Mouse (Mus musculus): ENCODE results near the gene Prkar1b.

The Prkar1b gene

DNA sequence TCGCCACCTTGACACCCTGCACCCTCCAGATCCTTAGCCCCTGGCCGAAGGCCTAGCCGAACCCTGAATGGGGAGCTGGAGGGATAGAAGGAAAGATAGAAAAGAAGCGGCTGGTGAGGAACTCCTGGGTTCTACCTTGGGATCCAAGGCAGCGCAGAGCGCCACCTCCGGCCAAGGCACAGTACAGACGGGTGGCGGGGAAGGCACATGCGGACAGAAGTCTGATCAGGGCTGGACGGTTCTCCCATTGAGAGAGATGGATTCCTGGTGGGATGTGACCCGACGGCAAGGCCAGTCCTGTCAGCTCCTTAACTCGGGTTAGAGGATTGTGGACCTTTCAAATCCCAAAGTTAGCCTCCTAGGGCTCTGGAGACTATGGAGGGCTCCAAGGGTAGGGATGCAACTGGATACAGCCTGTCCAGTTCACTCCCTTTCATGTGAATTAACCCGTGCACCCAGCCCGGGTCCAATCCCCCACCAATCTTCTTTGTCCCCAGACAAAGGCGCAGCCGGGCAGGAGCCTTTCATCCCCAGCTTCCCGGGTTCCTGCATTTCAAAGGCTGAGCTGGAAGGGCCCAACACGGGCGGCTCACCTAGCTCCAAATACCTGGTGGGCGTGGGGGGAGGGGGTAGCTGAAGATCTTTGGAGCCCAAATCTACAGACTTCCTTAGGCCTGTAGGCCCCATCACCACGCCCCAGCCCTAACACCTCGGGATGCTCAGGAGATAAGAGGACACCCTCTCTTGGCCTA is 153.3 kb downstream of the Prkar1b start:
- no peak for DNase-seq

DNA sequence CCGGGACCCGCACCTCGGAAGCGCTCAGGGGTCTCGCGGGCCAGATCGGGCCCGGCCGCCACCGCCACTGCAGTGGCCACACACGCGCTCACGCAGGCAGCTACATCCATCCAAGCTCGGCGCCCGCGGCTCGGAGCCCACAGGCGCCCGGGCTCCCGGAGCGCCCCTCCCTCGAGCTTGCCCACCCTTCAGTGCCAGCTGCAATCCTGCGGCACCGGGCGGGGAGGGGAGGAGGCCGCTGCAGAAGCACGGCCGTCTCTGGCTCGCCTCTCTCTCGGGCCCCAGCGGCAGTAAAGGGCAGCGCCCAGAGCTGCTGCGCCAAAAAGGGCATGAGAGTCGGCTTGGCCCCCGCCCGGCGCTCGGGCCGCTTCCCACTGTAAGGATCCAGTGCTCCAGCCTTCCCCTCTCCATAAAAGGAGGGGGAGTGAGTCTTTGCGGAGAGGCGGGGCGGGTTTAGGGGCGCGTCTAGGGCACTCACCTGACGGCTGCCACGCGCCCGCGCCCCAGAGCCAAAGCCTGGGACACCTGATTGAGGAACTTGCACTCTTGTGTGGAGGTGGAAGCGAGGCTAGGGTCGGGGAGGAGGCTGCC is 154.0 kb downstream of the Prkar1b start:
- DNase-seq, result peak; percentile 27

DNA sequence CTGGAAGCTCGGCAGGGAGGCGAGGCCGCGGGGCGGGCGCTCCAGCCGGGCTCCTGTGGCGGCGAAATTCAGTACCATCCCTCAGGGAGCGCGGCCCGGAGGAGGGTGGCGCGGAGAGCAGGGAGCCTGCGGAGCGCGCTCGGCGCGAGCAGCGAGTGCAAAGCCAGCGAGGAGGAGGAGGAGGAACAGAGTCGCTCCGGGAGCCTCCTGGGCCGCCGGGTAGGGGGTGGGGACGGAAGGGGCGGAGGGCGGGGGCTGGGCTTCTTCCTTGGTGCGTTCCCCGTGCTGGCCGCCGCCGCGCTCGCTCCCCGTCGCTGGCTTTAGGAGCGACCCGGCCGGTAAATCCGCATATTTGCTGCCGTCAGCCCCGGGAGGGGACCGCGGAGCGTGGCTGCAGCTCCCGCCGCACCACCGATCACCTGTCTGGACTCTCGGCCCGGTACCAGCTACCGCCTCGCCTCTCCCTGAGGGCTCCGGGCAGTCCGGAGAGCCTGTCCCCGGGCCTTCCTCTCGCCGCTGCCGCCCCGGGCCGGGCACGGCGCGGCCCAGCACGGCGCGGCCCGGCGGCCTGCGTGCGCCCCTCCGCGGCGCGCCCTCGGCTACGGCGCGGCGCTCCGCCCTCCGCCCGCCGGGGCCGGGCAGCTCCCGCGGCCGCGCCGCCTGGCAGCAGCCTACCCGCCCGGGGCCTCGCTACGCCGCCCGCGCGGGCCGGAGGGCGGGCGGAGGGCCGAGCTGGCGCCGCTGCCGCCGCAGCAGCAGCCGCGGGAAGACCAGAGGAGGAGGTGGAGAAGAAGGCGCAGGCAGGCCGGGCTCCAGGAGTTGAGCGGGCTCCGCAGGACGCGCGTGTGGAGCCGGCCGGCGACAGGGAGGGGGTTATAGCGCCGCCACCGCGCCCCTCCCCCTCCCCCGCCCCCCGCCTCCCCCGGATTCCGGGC is 154.7 kb downstream of the Prkar1b start:
- DNase-seq, result peak; percentile 37

DNA sequence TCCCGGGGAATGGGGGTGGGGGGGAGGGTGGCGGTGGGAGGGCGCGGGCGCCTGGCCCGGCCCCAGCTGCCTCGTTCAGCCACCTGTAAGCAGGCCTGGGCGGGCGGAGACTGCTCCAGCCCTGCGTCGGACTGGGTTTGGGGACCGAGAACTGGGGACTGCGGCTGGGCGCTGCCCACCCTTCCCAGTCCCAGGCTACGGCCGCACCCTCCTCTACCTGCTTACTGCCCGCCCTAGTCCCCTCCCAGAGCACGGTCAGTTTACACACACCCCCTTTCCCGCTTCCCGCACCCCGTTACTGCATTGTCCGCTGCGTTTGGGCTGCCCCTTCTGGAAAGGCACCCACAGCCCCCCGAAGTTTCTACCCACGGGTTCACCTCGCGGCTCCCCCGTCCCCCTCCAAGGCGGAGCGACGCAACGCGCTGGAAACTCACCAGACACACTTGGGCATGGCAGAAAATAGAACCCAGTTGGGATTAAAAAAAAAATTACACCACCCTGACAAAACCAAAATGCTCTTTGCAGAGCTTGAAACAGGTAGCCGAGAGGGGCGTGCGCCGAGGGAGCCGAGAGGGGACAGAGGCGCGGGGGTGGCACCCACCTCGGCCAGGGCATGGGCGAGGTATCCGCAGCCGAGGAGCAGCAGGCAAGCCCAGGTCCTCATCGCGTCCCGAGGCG is 155.6 kb downstream of the Prkar1b start:
- no peak for DNase-seq

DNA sequence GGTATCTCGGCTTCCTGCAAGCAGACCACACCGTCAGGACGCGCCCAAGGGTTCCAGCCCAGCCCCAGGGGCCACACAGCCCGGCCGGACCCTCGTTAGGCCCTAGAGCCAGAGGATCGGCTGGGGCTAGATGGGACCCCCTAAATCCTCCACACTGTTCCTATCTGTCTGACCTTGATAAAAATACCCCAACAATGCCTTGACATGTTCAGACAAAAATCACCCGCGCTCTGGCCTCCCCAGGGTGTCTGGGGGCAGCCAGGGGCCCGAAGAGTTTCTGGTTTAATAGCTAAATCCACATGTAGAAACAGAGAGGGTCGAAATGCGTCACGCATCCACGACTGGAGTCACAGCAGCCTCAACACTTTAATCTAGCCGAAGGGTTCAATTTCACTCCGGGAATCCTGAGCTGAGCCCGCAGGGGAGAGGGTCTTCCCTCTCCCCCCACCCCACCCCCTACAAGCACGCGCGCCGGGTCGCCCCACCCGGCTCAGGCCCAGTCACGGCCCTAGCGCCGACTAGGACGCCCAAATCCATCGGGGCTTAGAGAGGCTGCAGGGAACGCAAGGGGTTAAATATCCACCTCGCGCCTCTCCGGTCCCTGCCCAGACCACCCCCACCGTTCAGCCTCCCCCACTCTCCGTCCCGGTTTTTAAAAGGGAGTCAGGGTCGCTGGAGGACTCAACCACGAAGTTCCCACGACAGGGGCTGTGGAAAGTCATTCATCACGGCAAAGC is 156.3 kb downstream of the Prkar1b start:
- DNase-seq, result no peak

DNA sequence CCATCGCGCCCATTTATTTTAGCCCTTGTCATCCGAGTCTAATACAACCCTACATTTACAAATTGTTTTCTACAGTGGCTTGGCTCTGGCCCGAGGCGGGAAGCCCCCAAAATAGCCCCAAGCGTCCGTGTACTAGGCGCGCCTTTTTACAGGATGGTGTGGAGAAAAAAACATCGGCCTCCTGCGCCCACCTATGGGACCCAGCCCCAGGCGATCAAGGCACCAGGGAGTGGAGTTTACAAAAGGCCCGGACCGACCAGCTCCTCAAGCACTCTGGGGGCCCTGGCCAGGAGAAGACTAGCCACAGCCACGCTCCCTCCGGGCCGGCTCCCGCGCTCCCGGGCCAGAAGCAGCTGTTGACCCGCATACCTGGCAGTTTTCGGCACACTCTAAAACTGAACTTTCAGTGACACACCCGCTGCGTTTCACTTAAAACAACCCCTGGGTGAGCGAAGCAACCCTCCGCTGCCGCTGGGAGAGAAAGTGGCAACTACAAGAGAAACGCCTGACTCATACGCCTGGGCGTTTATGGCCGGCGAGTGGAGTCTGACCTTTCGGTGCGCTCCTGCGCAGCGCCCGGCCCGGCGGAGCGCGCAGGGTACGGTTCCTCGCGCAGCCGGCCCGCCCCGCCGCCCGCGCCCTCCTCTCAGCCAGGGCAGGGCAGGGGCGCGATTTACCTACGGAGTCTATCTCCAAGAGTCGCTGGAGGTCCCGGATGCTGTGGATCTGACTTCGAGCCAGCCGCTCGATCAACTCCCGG is 157.0 kb downstream of the Prkar1b start:
- DNase-seq, result no peak

DNA sequence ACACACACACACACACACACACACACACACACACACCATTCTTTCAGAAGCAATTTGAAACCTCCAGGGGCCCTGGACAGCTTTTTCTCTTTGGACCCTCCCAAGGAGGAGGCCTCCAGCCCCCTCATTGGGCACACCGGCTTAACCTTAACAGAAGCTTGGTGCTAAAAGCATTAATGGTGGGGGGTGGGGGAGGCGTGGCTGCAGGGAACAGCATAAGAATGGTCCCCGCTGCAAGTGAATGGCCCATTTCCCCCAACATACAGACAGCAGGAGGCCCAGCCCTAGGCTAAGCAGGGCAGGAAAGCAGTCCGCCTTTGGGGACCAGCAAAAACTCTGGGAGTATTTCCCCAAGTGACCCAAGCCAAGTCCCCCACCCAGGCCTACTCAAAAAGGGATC is 158.1 kb downstream of the Prkar1b start:
- DNase-seq, result no peak

DNA sequence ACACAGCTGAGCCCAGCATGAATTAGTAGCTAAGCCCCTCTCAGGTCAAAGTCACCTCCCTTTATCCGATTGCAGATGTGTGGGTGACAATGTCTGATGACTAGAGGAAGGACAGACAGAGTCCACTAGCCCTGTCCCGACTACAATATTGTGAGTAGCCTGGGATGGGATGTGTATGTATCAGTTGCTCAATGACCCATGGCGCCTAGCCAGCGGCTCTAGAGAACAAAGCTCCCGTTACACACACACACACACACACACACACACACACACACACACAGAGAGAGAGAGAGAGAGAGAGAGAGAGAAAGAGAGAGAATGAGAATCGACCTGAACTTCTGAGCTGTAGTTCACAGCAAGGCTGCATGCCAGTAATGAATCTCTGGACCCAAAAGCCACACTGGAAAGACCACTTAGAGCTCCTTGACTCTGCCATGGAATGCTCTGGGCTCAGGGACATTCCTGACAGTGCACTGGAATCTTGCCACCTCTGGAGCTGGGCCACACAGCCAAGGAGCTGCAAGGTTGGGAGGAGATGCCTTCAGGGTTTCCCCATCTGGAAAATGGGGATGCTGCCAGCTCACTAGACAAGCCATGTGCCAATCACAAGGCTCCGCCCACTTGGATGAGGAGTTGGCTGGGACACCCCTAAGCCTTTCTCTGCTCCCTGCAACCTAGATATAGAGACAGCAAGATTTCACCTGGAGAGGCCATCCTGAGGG is 159.0 kb downstream of the Prkar1b start:
- no peak for DNase-seq

DNA sequence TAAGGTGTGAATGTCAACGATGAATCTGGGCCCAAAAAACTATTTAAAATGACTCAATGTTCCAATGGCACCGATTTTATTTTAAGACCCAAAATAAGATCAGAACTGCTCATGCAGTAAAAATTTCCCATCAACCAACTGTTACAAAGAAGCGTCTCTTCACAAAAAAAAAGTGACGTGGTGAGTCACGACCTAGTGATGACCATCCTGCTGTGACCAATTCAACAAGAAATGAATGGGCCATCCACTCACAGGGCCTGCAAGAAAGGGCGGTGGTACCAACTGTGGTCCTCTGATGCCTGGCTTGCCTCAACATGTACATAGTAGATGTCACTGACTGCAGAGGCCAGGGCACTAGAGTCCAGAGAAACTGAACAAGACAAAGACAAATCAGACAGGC is 160.2 kb downstream of the Prkar1b start:
- no peak for DNase-seq

DNA sequence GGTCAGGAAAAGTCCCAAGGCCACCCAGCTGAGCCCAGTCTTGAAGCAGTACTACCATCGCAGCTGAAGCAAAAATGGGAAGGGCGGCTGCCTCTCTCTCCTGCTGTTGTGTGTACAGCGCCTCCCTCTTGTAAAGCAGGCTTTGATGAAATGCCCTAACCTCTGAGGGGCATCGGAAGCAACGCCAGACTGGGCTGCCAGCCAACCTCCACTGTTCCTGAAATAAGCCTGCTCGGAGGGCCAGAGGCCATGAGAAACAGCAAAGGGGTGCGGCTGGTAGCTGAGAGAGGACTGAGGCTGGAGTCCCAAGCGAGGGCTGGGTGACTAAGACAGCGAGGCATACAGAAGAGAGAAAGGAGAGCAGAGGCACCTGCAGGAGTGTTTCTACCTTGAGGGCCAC is 161.0 kb downstream of the Prkar1b start:
- DNase-seq, result no peak

DNA sequence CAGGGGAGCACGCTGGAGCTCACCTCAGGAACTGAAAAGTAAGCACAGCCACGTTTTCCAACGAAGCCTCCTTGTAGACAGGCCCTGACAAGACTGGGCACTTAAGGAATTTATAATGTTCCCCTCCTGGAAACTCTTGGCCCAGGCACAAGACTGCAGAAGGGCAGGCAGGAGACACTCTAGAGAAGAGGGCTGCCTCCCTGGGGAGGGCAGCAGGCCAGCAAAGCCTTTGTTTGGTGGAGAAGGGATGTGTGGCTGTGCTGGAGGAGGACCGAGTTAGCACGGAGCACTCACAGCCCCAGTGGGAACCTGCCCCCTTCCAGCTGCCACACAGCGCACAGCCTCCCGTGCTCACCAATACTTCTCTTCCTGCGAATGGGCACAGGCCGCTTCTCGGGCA is 161.8 kb downstream of the Prkar1b start:
- no peak for DNase-seq

DNA sequence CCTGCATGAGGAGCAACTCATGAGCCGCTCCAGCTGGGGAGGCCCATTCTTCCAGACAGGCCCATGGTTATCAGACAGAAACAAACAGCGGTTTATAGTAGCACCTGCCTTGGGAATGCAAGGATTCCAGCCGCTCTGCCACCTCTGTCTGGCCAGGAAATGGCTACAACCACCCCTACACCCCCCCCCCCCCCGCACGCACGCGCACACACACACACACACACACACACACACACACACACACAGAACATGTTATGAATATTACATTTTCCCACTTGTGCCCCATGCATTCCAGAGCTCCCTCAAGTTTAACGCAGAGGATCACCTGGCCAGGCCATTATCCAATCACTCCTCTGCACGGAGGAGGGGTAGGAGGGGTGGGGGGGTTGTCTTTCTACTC is 167.9 kb downstream of the Prkar1b start:
- DNase-seq, result no peak

DNA sequence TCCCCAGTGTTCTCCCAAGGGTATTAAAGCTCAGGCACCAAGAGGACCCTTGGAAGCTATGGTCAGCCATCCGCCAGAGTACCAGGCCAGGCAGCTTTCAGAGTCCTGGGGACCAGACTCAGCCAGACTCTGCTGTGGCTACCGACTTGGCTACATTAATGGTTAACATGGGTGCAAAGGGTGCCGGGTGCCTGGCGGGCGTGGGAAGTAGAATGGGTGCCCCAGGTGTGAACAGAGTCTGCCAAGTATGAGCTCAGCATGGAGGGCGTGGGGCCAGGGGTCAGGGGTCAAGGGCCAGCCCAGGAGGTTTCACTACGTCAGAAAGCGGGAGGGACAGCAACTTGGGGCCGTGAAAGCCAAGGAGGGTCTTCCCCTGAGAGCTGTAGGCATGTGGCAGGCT is 169.2 kb downstream of the Prkar1b start:
- DNase-seq, result no peak

DNA sequence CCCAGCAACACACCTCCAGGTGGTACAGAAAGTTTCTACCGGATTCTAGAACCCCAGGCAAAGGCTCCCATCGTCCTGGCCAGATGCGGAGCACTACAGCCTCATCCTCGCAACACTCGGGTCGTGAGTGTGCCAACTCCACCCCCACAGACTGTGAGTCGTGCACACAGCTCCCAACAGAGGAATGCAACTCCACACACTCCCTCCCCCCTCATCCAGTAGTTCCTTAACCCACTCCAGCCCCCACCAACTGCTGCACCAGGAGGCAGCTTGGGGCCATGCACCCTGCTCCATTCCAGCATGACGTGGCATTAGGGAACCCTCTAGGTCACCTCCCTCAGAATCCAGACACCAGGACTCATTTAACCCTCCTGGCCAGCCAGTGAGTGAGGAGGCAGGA is 170.0 kb downstream of the Prkar1b start:
- no peak for DNase-seq

DNA sequence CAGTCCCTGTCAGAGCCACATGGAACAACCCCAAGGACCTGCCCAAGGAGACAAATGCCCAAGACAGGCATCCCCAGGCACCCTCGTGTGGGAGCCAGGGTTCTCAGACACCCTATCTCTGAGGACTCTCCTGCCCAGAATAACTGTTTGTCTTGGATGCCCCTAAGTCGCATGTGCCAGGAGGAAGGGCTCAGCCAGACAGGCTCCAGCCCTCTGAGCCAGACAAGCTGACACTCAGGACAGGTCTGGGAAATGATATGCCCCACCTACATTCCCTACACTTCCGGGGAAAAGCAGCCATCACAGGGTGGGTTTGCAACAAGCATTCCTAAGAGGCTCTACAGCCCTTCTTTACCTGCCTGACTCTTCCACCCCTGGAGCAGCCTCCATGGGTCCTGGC is 172.0 kb downstream of the Prkar1b start:
- DNase-seq, result no peak

DNA sequence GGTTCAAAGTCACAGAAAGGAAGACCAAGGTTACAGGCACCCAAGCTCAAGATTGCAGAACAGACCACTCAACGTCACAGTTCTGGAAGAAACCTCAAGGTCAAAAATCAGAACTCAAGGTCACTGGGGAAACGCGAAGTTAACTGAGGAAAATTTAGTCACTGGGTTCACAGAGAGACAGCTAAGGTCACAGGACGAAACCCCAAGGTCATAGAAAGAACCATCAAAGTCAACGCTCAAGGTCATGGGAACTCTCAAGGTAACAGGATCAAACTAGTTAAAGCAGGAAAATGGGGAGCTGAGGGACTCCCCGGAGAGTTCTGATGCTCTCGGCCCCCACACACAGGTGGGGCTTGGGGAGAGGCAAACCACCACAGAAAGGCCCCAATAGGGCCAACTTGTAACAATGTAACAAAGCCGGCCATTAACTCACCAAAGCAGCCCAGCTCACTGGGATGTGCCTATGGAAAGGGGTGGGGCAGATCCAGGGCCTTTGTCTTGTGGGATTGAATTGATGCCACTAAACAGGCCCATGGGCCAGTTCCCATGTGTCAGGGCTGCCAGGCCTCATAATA is 174.8 kb downstream of the Prkar1b start:
- DNase-seq, result no peak

DNA sequence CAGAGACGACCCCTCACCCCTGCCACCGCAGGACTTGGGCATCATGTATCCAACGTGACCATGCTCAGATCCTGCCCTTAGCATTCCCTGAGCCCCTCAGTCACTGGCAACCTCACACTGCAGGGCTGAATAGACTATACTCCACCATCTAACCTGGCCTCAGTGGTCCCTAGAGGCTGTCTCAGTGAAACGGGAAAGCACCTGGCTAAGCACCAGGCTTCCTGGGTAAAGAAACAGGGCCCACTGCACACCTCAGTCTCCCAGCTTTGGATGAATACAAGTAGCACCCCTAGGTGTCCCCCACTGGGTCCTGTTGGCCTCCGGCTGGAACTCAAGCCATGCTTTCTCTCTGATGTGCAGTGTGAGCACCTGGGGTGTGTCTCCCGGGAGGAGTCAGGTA is 176.3 kb downstream of the Prkar1b start:
- no peak for DNase-seq

DNA sequence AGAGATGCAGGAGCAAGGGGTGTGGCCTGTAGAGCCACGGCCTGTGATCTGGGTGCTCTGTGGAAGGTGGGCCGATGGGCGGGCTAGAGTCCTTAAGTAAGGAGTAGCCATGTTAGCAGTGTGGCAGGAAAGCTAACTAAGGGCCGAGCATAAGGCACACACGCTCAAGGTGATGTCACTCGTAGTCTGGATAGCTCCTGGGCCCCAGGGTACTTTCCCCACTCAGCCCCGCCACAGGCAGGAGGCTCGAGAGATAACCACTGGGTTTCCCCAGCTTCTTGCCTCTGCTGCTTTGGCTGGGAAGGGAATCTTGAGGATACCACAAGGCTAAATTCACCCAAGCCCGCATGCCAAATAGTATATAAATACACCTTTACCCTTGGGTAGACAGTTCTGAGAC is 178.4 kb downstream of the Prkar1b start:
- no peak for DNase-seq

DNA sequence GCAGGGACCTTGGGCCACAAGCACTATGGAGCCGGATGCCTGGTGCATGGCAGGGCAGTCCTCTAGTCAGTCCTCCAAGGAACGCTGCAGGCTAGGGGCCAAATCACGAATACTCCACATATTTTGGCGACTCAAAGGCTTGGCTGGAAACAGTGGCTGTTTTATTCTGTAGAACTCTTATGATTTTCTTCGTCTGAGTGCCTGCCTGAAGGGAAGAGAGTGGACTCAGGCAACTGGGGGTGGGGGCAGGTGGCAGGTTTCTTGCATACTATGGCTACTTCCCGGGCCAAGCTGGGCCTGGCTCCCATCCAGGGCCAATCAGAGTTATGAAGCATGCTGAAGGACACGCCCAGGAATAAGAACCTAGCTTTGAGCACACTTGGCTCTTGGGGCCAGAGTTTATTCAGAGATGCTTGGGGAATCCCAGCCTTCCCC is 179.7 kb downstream of the Prkar1b start:
- no peak for DNase-seq
